ENCODE assay signal across 8 mouse cellular contexts in genomic region chrX:134718524-134718923, GRCm38 (mm10). TPM values are rescaled to one million over a fixed set of nuclear protein-coding genes. Genes with fewer than 3 reads are reported as not detected.
DNase-seq lines count a peak whose midpoint lies in the region; ATAC-seq and TF ChIP-seq lines count a peak whose summit lies in the region.

No protein-coding gene starts in this region.

- no peaks in the 10 kb centered on the region for H3K4me1 ChIP-seq in embryonic facial prominence, embryonic 11.5 days (ENCODE audit: control insufficient read depth, insufficient read depth, low read length)
- H3K4me1 ChIP-seq in limb, embryonic 11.5 days (ENCODE audit: control insufficient read depth, insufficient read depth, low read length): no peaks in the 10 kb centered on the region
- peaks cover 12% of the 10 kb centered on the region for H3K4me1 ChIP-seq in midbrain, embryonic 10.5 days
- no peaks in the 10 kb centered on the region for H3K4me1 ChIP-seq in small intestine, adult 2 months (ENCODE audit: control insufficient read depth, insufficient read depth, insufficient read length, low read length)

- H3K27ac ChIP-seq in embryonic facial prominence, embryonic 11.5 days (replicated peaks; ENCODE audit: low read depth, low read length): no peak overlapping the region
- H3K27ac ChIP-seq in limb, embryonic 11.5 days (replicated peaks; ENCODE audit: low read depth, low read length): no peak overlapping the region
- peak overlapping the region; percentile 91 for H3K27ac ChIP-seq in midbrain, embryonic 10.5 days (replicated peaks)
- no peak overlapping the region for H3K27ac ChIP-seq in small intestine, adult 2 months (ENCODE audit: insufficient read depth, low read depth, low read length)

- ATAC-seq in embryonic facial prominence, embryonic 11.5 days (replicated peaks; ENCODE audit: insufficient number of reproducible peaks, low FRiP score, low TSS enrichment, low read depth): peak; percentile 83
- ATAC-seq in limb, embryonic 11.5 days (ENCODE audit: insufficient number of reproducible peaks, low FRiP score, low TSS enrichment, low read depth): peak; percentile 75

- peak overlapping the region; percentile 73 for H3K9ac ChIP-seq in embryonic facial prominence, embryonic 11.5 days (replicated peaks; ENCODE audit: low read length)
- peak overlapping the region; percentile 62; the same call in 1 of the 2 replicates for H3K9ac ChIP-seq in limb, embryonic 11.5 days (ENCODE audit: low read length)

- TF ChIP-seq POLR2A in small intestine, adult 2 months (IDR thresholded peaks at IDR 0.05; ENCODE audit: low read depth, low read length): no peak

- H3K4me3 ChIP-seq in embryonic facial prominence, embryonic 11.5 days (ENCODE audit: low read depth, low read length): peak overlapping the region; percentile 48
- H3K4me3 ChIP-seq in limb, embryonic 11.5 days (ENCODE audit: low read depth, low read length): peak overlapping the region; percentile 44
- peak overlapping the region; percentile 60 for H3K4me3 ChIP-seq in midbrain, embryonic 10.5 days
- H3K4me3 ChIP-seq in small intestine, adult 2 months (ENCODE audit: low read depth, low read length): peak overlapping the region; percentile 62

- H3K9me3 ChIP-seq in embryonic facial prominence, embryonic 11.5 days (replicated peaks; ENCODE audit: control insufficient read depth, low read length): no peaks in the 10 kb centered on the region
- no peaks in the 10 kb centered on the region for H3K9me3 ChIP-seq in limb, embryonic 11.5 days (ENCODE audit: control insufficient read depth, low read length)
- H3K9me3 ChIP-seq in midbrain, embryonic 10.5 days (replicated peaks): no peaks in the 10 kb centered on the region

- H3K36me3 ChIP-seq in embryonic facial prominence, embryonic 11.5 days (replicated peaks; ENCODE audit: control insufficient read depth, insufficient read depth, low read depth, low read length): no peaks in the 10 kb centered on the region
- no peaks in the 10 kb centered on the region for H3K36me3 ChIP-seq in limb, embryonic 11.5 days (ENCODE audit: control insufficient read depth, insufficient read depth, low read length)
- H3K36me3 ChIP-seq in midbrain, embryonic 10.5 days: peaks cover 15% of the 10 kb centered on the region
- no peaks in the 10 kb centered on the region for H3K36me3 ChIP-seq in small intestine, adult 2 months (ENCODE audit: control insufficient read depth, insufficient read depth, low read length)

- WGBS in embryonic facial prominence, embryonic 11.5 days: 33% methylated on average over 14 of the region's 14 CpGs
- 26% methylated on average over 14 of the region's 14 CpGs for WGBS in limb, embryonic 11.5 days
- WGBS in midbrain, embryonic 10.5 days: 16% methylated on average over 14 of the region's 14 CpGs
- WGBS in small intestine, adult 2 months: 10% methylated on average over 14 of the region's 14 CpGs

- DNase-seq in 3134 (ENCODE audit: extremely low read depth, insufficient read length, low spot score): peak; percentile 63
- peak; percentile 72 for DNase-seq in adrenal gland, postnatal 10 days
- peak; percentile 65 for DNase-seq in embryonic facial prominence, embryonic 11.5 days (ENCODE audit: low spot score)
- peak; percentile 32 to 42 for DNase-seq in heart, adult 9 months (ENCODE audit: low spot score in 2 of 2)
- peak; percentile 5 to 22 for DNase-seq in kidney, adult 8-10 months
- peak; percentile 63 for DNase-seq in limb, embryonic 11.5 days (ENCODE audit: low spot score)
- DNase-seq in midbrain, embryonic 10.5 days (ENCODE audit: low spot score): peak; percentile 67

- peak overlapping the region; percentile 42 for H3K4me2 ChIP-seq in embryonic facial prominence, embryonic 11.5 days (ENCODE audit: low read depth, low read length)
- peak overlapping the region; percentile 43 for H3K4me2 ChIP-seq in limb, embryonic 11.5 days (ENCODE audit: low read depth, severe bottlenecking)

- TF ChIP-seq CTCF in small intestine, adult 2 months (IDR thresholded peaks at IDR 0.05; ENCODE audit: extremely low read depth, insufficient read length, insufficient replicate concordance, low read depth, low read length): no peak

- H3K27me3 ChIP-seq in embryonic facial prominence, embryonic 11.5 days (ENCODE audit: control insufficient read depth, insufficient read depth, low read length): 0 out of 2 replicates have a peak, but pooled peaks cover 3% of the 10 kb centered on the region
- 0 out of 2 replicates have a peak, but pooled peaks cover 2% of the 10 kb centered on the region for H3K27me3 ChIP-seq in limb, embryonic 11.5 days (ENCODE audit: control insufficient read depth, insufficient read depth, low read length)
- peaks cover 69% of the 10 kb centered on the region for H3K27me3 ChIP-seq in midbrain, embryonic 10.5 days (ENCODE audit: low read depth, poor library complexity, severe bottlenecking)
- H3K27me3 ChIP-seq in small intestine, adult 2 months (ENCODE audit: control insufficient read depth, insufficient read depth, low read length): no peaks in the 10 kb centered on the region

RNA-seq across cellular contexts. Expression of gene Armcx1, which starts 0.8 kb away (rescaled TPM):
- total RNA-seq in adrenal gland, postnatal 10 days (2021): 10 to 100 TPM; 18.5 to 23.0 TPM
- 47.0 and 55.1 TPM in 2 replicates for polyA plus RNA-seq in embryonic facial prominence, embryonic 11.5 days (2014; fragmentation: Nextera tagmentation; extraction: Ambion mirVana)
- 44.3 and 47.1 TPM in 2 replicates for polyA plus RNA-seq in limb, embryonic 11.5 days (2014; fragmentation: Nextera tagmentation; extraction: Ambion mirVana)
- 44.6 and 50.3 TPM in 2 replicates for polyA plus RNA-seq in midbrain, embryonic 10.5 days (2016; fragmentation: Nextera tagmentation; extraction: Ambion mirVana)
- polyA plus RNA-seq in small intestine, adult 2 months (2012; rRNA removed): 0.18 and 0.44 TPM in 2 replicates

RNA-seq across cellular contexts. Expression of gene Armcx4, which starts 32.2 kb away (rescaled TPM):
- 10 to 100 TPM; 12.8 to 17.2 TPM for total RNA-seq in adrenal gland, postnatal 10 days (2021)
- polyA plus RNA-seq in embryonic facial prominence, embryonic 11.5 days (2014; fragmentation: Nextera tagmentation; extraction: Ambion mirVana): 6.6 and 7.5 TPM in 2 replicates
- 6.3 and 6.9 TPM in 2 replicates for polyA plus RNA-seq in limb, embryonic 11.5 days (2014; fragmentation: Nextera tagmentation; extraction: Ambion mirVana)
- 5.9 and 6.6 TPM in 2 replicates for polyA plus RNA-seq in midbrain, embryonic 10.5 days (2016; fragmentation: Nextera tagmentation; extraction: Ambion mirVana)
- polyA plus RNA-seq in small intestine, adult 2 months (2012; rRNA removed): 0.14 and 0.15 TPM in 2 replicates

RNA-seq across cellular contexts. Expression of gene Armcx6, which starts 32.7 kb away (rescaled TPM):
- 10 to 100 TPM in 1 of 2 experiments, 1 to 10 TPM in 1; 8.3 to 10.6 TPM for total RNA-seq in adrenal gland, postnatal 10 days (2021)
- polyA plus RNA-seq in embryonic facial prominence, embryonic 11.5 days (2014; fragmentation: Nextera tagmentation; extraction: Ambion mirVana): 20.5 and 20.8 TPM in 2 replicates
- 21.6 and 25.9 TPM in 2 replicates for polyA plus RNA-seq in limb, embryonic 11.5 days (2014; fragmentation: Nextera tagmentation; extraction: Ambion mirVana)
- polyA plus RNA-seq in midbrain, embryonic 10.5 days (2016; fragmentation: Nextera tagmentation; extraction: Ambion mirVana): 13.6 and 15.6 TPM in 2 replicates
- 0.24 and 0.36 TPM in 2 replicates for polyA plus RNA-seq in small intestine, adult 2 months (2012; rRNA removed)

RNA-seq across cellular contexts. Expression of gene Armcx3, which starts 37.9 kb away (rescaled TPM):
- 10 to 100 TPM; 36.8 to 38.9 TPM for total RNA-seq in adrenal gland, postnatal 10 days (2021)
- 66.4 and 70.5 TPM in 2 replicates for polyA plus RNA-seq in embryonic facial prominence, embryonic 11.5 days (2014; fragmentation: Nextera tagmentation; extraction: Ambion mirVana)
- polyA plus RNA-seq in limb, embryonic 11.5 days (2014; fragmentation: Nextera tagmentation; extraction: Ambion mirVana): 51.9 and 55.2 TPM in 2 replicates
- polyA plus RNA-seq in midbrain, embryonic 10.5 days (2016; fragmentation: Nextera tagmentation; extraction: Ambion mirVana): 53.2 and 56.2 TPM in 2 replicates
- 0.42 TPM in 2 replicates for polyA plus RNA-seq in small intestine, adult 2 months (2012; rRNA removed)

Comparison
In these comparisons a context has a peak if more than half of its experiments do, and no peak if none do; other contexts are left out.
1. DNase-seq: peak in every context shown above with its lines; median percentile 72 in adrenal gland, postnatal 10 days; 67 in midbrain, embryonic 10.5 days; 65 in embryonic facial prominence, embryonic 11.5 days; 63 in 3134; 63 in limb, embryonic 11.5 days; 37 in heart, adult 9 months; 14 in kidney, adult 8-10 months.
2. RNA of gene Armcx1, which starts 0.8 kb away (polyA plus RNA-seq): 47.0 to 55.1 TPM in embryonic facial prominence, embryonic 11.5 days, 44.6 to 50.3 TPM in midbrain, embryonic 10.5 days and 44.3 to 47.1 TPM in limb, embryonic 11.5 days; 0.18 to 0.44 TPM in small intestine, adult 2 months; every median in the first group is over 10 times any median in the second.
3. RNA of gene Armcx6, which starts 32.7 kb away (polyA plus RNA-seq): 21.6 to 25.9 TPM in limb, embryonic 11.5 days, 20.5 to 20.8 TPM in embryonic facial prominence, embryonic 11.5 days and 13.6 to 15.6 TPM in midbrain, embryonic 10.5 days; 0.24 to 0.36 TPM in small intestine, adult 2 months; every median in the first group is over 10 times any median in the second.
4. Peak in every context shown above with its lines, with median percentiles within 50 percentile points of each other: H3K4me3 ChIP-seq.